Mouse (Mus musculus): ENCODE measurements around the gene Mark3. TPM values are rescaled to one million over a fixed set of nuclear protein-coding genes. Genes with fewer than 3 reads are reported as not detected.

Gene Mark3
- polyA plus RNA-seq, 1 experiment = 89.9 TPM

DNA sequence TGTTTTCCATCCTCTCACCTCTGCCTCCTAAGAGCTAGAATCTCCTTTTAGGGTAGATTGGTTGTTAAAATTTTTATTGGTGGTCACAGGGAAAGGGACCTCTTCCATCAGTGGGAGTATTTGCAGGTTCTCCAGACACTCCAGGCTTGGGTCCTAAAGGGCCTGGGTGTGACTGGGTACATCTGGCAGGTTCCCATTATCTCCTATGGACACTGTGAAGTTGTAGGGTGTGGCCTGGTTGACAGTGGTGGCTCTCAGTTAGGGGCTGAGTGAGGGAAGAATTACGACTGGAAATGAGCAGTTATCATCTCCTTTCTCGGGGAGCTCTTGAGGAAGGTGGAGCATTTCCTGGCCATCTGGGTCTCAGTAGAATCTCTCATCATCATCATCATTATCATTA is 15.7 kb upstream of the Mark3 start:
- no peak for TF ChIP-seq CTCF (IDR thresholded peaks at IDR 0.05; ENCODE audit: borderline replicate concordance, insufficient read depth, low read length)
- TF ChIP-seq POLR2A (IDR thresholded peaks at IDR 0.05; ENCODE audit: low read depth, low read length) = no peak
- Histone ChIP-seq H3K4me3 (ENCODE audit: insufficient read depth, low read length) (no peak overlapping the region), H3K4me1 (ENCODE audit: control insufficient read depth, insufficient read depth, low read length) (peaks cover 3% of the 10 kb centered on the region), H3K27ac (ENCODE audit: insufficient read depth, low read length) (no peak overlapping the region)

DNA sequence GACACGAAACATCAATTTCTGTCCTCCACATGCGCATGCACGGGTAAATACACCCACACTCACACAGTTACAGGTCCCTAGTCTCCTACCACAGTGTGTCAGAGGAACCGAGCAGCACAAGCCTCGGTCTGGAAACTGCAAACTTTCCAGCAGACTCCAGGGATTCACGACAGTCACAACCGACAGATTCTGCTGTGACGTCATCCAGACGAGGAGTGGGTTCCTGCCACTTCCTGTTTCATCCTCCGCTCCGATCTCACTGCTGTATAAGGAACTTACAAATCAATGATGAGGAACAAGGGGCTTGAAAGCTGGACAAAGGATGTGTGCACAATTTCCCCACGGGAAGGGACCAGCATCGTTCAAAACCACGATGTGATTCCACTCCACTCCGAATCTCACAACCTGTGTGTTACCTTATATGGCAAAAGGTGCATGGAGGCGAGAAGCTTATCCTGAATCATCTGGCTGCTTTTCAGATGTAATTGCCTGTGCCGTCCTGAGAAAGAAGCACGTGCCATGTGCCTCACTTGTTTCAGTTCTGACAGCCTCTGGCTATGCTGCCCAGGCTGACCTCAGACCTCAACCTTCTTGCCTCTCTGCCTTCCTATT is 14.6 kb upstream of the Mark3 start:
- H3K4me3 ChIP-seq (ENCODE audit: insufficient read depth, low read length) = no peak overlapping the region
- no peak overlapping the region for H3K27ac ChIP-seq (ENCODE audit: insufficient read depth, low read length)
- H3K4me1 ChIP-seq (ENCODE audit: control insufficient read depth, insufficient read depth, low read length) = peaks cover 3% of the 10 kb centered on the region
- TF ChIP-seq CTCF (IDR thresholded peaks at IDR 0.05; ENCODE audit: borderline replicate concordance, insufficient read depth, low read length) (no peak), POLR2A (IDR thresholded peaks at IDR 0.05; ENCODE audit: low read depth, low read length) (no peak)

DNA sequence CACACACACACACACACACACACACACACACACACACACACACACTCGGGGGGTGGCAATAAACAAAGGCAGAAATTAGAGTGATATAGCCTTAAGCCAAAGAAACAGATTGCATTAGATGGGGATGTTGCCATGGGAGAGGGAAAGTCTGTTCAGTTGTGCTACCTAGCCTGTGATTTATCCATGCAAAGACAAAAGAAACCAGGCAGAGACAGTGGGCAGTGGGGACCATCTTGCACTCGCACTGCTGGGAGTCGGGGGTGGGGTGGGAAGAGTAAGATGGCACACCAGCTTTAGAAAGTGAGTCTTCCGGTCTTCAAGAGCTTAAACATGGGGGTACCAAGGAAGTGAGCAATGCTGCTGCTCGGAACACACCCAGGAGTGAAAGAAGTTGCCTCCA is 14.0 kb upstream of the Mark3 start:
- Histone ChIP-seq H3K4me1 (ENCODE audit: control insufficient read depth, insufficient read depth, low read length) (peaks cover 3% of the 10 kb centered on the region), H3K27ac (ENCODE audit: insufficient read depth, low read length) (no peak overlapping the region), H3K4me3 (ENCODE audit: insufficient read depth, low read length) (no peak overlapping the region)
- no peak for TF ChIP-seq CTCF (IDR thresholded peaks at IDR 0.05; ENCODE audit: borderline replicate concordance, insufficient read depth, low read length)
- no peak for TF ChIP-seq POLR2A (IDR thresholded peaks at IDR 0.05; ENCODE audit: low read depth, low read length)

DNA sequence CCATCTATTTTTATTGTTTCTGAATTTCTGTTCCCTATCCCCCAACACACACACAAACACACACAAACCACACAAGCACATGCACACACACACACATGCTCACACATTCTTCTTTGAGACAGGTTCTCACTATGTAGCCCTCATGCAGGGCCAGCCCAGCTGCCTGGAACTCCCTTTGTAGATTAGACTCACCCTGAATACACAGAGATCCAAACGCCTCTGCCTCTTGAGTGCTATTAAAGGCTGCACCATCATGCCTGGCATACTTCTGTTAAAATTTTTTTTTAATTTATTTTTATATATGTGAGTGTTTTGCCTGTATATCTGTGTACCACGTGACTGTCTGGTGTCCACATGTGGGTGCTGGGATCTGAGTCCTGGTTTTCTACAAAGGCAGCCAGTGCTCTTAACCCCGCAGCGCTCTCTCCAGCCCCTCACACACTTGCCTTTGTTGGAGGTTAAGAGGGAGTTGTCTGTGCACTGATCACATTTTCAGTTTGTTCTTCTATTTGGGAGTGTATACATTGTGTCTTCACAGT is 12.0 kb upstream of the Mark3 start:
- Histone ChIP-seq H3K27ac (ENCODE audit: insufficient read depth, low read length) (no peak overlapping the region), H3K4me3 (ENCODE audit: insufficient read depth, low read length) (no peak overlapping the region), H3K4me1 (ENCODE audit: control insufficient read depth, insufficient read depth, low read length) (peaks cover 3% of the 10 kb centered on the region)
- no peak for TF ChIP-seq CTCF (IDR thresholded peaks at IDR 0.05; ENCODE audit: borderline replicate concordance, insufficient read depth, low read length)
- no peak for TF ChIP-seq POLR2A (IDR thresholded peaks at IDR 0.05; ENCODE audit: low read depth, low read length)

DNA sequence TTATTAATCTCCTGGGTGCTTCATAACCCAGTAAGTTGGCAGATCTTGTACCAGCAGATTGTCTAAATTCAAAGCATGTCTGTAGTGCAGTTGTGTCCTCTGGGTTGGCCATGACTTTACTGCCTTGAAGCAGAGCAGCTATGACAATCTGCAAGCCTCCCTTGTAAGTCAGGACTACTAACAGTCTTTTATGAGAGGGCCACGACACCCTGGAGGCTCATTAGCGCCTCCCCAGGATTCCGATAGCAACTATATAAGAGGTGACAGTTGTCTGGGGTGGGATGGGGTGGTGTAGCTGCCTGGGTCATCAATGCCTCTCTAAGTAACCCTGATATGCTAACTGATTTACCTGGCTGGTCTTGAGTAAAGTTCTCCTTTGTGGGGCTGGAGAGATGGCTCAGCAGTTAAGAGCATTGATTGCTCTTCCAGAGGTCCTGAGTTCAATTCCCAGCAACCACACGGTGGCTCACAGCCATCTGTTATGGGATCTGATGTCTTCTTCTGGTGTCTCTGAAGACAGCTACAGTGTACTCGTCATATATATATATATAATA is 11.2 kb upstream of the Mark3 start:
- peaks cover 3% of the 10 kb centered on the region for H3K4me1 ChIP-seq (ENCODE audit: control insufficient read depth, insufficient read depth, low read length)
- H3K27ac ChIP-seq (ENCODE audit: insufficient read depth, low read length) = no peak overlapping the region
- no peak overlapping the region for H3K4me3 ChIP-seq (ENCODE audit: insufficient read depth, low read length)
- TF ChIP-seq POLR2A (IDR thresholded peaks at IDR 0.05; ENCODE audit: low read depth, low read length) = no peak
- no peak for TF ChIP-seq CTCF (IDR thresholded peaks at IDR 0.05; ENCODE audit: borderline replicate concordance, insufficient read depth, low read length)

DNA sequence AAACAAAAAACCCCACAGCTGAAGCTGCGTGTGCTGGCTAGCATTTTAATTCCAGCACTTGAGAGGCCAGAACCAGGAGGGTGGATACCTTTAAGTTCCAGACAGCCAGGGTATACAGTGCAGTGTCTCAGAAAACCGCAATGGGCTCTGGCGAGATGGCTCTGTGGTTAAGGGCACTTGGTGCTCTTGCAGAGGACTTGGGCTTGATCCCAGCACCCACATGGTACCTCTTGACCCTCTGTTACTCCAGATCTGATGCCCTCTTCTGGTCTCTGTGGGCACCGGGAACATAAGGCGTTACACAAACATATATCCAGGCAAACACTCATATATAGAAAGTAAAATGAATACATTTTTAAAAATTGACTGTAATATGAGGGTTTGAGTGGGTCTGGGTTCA is 9.0 kb upstream of the Mark3 start:
- H3K27ac ChIP-seq (ENCODE audit: insufficient read depth, low read length) = no peak overlapping the region
- H3K4me3 ChIP-seq (ENCODE audit: insufficient read depth, low read length) = no peak overlapping the region
- H3K4me1 ChIP-seq (ENCODE audit: control insufficient read depth, insufficient read depth, low read length) = peaks cover 2% of the 10 kb centered on the region; the same call in 1 of the 2 replicates
- no peak for TF ChIP-seq CTCF (IDR thresholded peaks at IDR 0.05; ENCODE audit: borderline replicate concordance, insufficient read depth, low read length)
- TF ChIP-seq POLR2A (IDR thresholded peaks at IDR 0.05; ENCODE audit: low read depth, low read length) = no peak

DNA sequence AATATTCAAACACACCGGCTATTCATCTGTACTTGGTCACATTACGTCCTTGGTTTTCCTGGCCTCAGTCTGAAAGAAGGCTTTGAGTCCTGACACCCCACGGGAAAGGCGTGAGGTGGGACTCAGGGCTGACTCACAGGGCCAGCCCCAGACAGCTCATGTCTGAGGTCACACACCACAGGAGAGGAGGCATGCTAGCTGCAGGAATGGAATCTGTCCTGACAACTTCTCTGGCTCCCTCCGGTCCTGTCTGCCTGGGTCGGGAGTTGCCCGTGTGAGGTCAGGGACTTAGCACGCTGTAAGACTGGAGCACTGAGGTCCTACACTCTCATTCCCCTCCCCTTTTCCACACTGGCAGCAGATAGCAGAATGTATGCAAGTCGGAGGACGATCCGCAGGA is 5.5 kb upstream of the Mark3 start:
- TF ChIP-seq POLR2A (IDR thresholded peaks at IDR 0.05; ENCODE audit: low read depth, low read length) (no peak), CTCF (IDR thresholded peaks at IDR 0.05; ENCODE audit: borderline replicate concordance, insufficient read depth, low read length) (no peak)
- peak overlapping the region; percentile 19 for H3K27ac ChIP-seq (ENCODE audit: insufficient read depth, low read length)
- H3K4me3 ChIP-seq (ENCODE audit: insufficient read depth, low read length) = no peak overlapping the region
- peaks cover 2% of the 10 kb centered on the region; the same call in 1 of the 2 replicates for H3K4me1 ChIP-seq (ENCODE audit: control insufficient read depth, insufficient read depth, low read length)

DNA sequence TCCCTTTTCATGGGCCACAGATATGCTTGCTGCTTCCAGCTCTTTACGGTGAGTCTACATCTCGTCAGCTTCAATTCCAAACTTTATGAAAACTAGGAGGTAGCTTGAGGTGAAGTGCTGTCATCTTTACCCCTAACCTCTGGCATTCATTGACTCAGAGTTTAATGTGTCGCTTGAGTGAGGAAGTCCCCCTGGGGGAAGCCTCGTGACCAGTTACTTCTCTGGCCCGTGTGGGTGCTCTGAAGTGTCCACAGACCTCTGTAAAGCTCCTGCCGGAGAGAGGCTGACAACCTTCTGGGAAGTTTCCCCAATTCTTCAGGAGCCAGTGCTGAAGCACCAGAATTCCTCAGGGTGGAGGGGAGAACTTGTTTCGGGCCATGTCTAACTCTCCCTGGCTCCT is 1.9 kb upstream of the Mark3 start:
- Histone ChIP-seq H3K27ac (ENCODE audit: insufficient read depth, low read length) (no peak overlapping the region), H3K4me1 (ENCODE audit: control insufficient read depth, insufficient read depth, low read length) (peaks cover 2% of the 10 kb centered on the region; the same call in 1 of the 2 replicates), H3K4me3 (ENCODE audit: insufficient read depth, low read length) (no peak overlapping the region)
- no peak for TF ChIP-seq CTCF (IDR thresholded peaks at IDR 0.05; ENCODE audit: borderline replicate concordance, insufficient read depth, low read length)
- TF ChIP-seq POLR2A (IDR thresholded peaks at IDR 0.05; ENCODE audit: low read depth, low read length) = no peak

DNA sequence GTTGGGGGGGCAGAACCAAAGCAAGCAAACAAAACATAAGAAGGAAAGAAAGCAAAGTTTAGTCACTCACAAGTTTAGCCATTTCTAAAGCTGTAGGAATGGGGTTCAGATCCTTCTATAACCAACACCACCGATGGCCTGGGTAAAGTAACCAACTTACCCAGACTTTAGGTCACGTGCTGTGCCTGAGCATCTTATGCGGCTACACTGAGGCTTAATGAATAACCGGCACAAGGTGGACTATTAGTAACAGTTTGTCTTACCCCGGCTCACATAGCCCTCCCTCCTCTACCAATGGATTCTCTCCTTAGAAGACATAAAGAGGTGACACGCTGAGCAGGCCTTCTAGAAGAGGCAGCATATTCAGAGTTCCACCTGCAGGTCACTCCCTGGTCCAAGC is 1.0 kb upstream of the Mark3 start:
- TF ChIP-seq CTCF (IDR thresholded peaks at IDR 0.05; ENCODE audit: borderline replicate concordance, insufficient read depth, low read length) (no peak), POLR2A (IDR thresholded peaks at IDR 0.05; ENCODE audit: low read depth, low read length) (no peak)
- no peak overlapping the region for H3K27ac ChIP-seq (ENCODE audit: insufficient read depth, low read length)
- H3K4me1 ChIP-seq (ENCODE audit: control insufficient read depth, insufficient read depth, low read length) = peaks cover 2% of the 10 kb centered on the region; the same call in 1 of the 2 replicates
- peak overlapping the region; percentile 51 for H3K4me3 ChIP-seq (ENCODE audit: insufficient read depth, low read length)

Data from embryonic fibroblast, embryonic 13.5 days (primary cell).